Mouse (Mus musculus) liver, embryonic 11.5 days (tissue): ENCODE measurements around the gene Best2. TPM values are rescaled to one million over a fixed set of nuclear protein-coding genes. Genes with fewer than 3 reads are reported as not detected.

Experiments used
- microRNA-seq: library from miRNA; unstranded; fragments of <30 nt; microRNA quantifications from one replicate; pipeline ENCODE4, GENCODE M21; 2017; ENCODE audit warnings: borderline number of aligned reads
- polyA plus RNA-seq: library from polyadenylated mRNA; unstranded; fragments of >200 nt; fragmentation: Nextera tagmentation; extraction: Ambion mirVana; gene quantifications from 2 replicates; pipeline ENCODE4 v1.2.1, GENCODE M21; 2014

The Best2 gene
- polyA plus RNA-seq, 1 experiment from 2014 or later, result not detected

Small RNAs within 50 kb of the gene (microRNA-seq; reads per million reads assigned to microRNA genes)
- 2.8 reads per million for gene Mir7070

Other genes with a start within 250 kb of the Best2 start
- gene Nfix, start 214.2 kb downstream of the Best2 start, polyA plus RNA-seq, result 5.0 and 7.1 TPM in 2 replicates
- 4.5 and 4.9 TPM in 2 replicates for gene Dand5, start 191.7 kb downstream of the Best2 start, polyA plus RNA-seq
- gene Gadd45gip1, start 183.0 kb downstream of the Best2 start, polyA plus RNA-seq, result 87.8 and 90.6 TPM in 2 replicates
- gene Rad23a, start 173.9 kb downstream of the Best2 start, polyA plus RNA-seq, result 188 and 191 TPM in 2 replicates
- gene Calr, start 167.6 kb downstream of the Best2 start, polyA plus RNA-seq, result 860 and 893 TPM in 2 replicates
- gene Farsa, start 157.5 kb downstream of the Best2 start, polyA plus RNA-seq, result 130 TPM in 2 replicates
- 144 and 160 TPM in 2 replicates for gene Syce2, start 142.4 kb downstream of the Best2 start, polyA plus RNA-seq
- gene Gcdh, start 120.6 kb downstream of the Best2 start, polyA plus RNA-seq, result 53.5 and 56.7 TPM in 2 replicates
- gene Klf1, start 112.6 kb downstream of the Best2 start, polyA plus RNA-seq, result 458 and 504 TPM in 2 replicates
- gene Dnase2a, start 106.0 kb downstream of the Best2 start, polyA plus RNA-seq, result 11.5 and 12.7 TPM in 2 replicates
- gene Mast1, start 77.2 kb downstream of the Best2 start, polyA plus RNA-seq, result 0.14 and 0.29 TPM in 2 replicates
- gene Rtbdn, start 67.5 kb downstream of the Best2 start, polyA plus RNA-seq, result 0.22 and 0.49 TPM in 2 replicates
- gene Gm49661, start 45.1 kb downstream of the Best2 start, polyA plus RNA-seq, result not detected in 2 replicates
- 1,398 and 1,409 TPM in 2 replicates for gene Prdx2, start 44.9 kb downstream of the Best2 start, polyA plus RNA-seq
- 195 and 197 TPM in 2 replicates for gene Rnaseh2a, start 44.8 kb downstream of the Best2 start, polyA plus RNA-seq
- gene Junb, start 35.8 kb downstream of the Best2 start, polyA plus RNA-seq, result 21.1 and 23.2 TPM in 2 replicates
- 15.5 and 16.7 TPM in 2 replicates for gene Hook2, start 23.9 kb downstream of the Best2 start, polyA plus RNA-seq
- gene Asna1, start 10.8 kb upstream of the Best2 start, polyA plus RNA-seq, result 100 and 103 TPM in 2 replicates
- gene Trir, start 12.3 kb upstream of the Best2 start, polyA plus RNA-seq, result 126 and 138 TPM in 2 replicates
- gene Tnpo2, start 22.4 kb upstream of the Best2 start, polyA plus RNA-seq, result 17.7 and 19.3 TPM in 2 replicates
- 15.5 and 17.4 TPM in 2 replicates for gene Fbxw9, start 45.5 kb upstream of the Best2 start, polyA plus RNA-seq
- gene Gm5741, start 53.5 kb upstream of the Best2 start, polyA plus RNA-seq, result not detected in 2 replicates
- gene Dhps, start 57.2 kb upstream of the Best2 start, polyA plus RNA-seq, result 72.5 and 73.8 TPM in 2 replicates
- 103 and 105 TPM in 2 replicates for gene Wdr83os, start 66.2 kb upstream of the Best2 start, polyA plus RNA-seq
- gene Wdr83, start 66.8 kb upstream of the Best2 start, polyA plus RNA-seq, result 46.4 and 50.4 TPM in 2 replicates
- 38.6 and 40.3 TPM in 2 replicates for gene Man2b1, start 68.7 kb upstream of the Best2 start, polyA plus RNA-seq
- gene Zfp791, start 108.6 kb upstream of the Best2 start, polyA plus RNA-seq, result 0.71 and 1.1 TPM in 2 replicates
- gene Cks1brt, start 137.4 kb upstream of the Best2 start, polyA plus RNA-seq, result not detected in 2 replicates
- not detected in 2 replicates for gene Olfr371, start 211.5 kb upstream of the Best2 start, polyA plus RNA-seq